Mouse (Mus musculus): Measurements from ENCODE around the gene Ccdc51. TPM values are rescaled to one million over a fixed set of nuclear protein-coding genes. Genes with fewer than 3 reads are reported as not detected.

Ccdc51 gene
- polyA plus RNA-seq, 1 experiment from 2014 or later: 14.1 TPM

DNA sequence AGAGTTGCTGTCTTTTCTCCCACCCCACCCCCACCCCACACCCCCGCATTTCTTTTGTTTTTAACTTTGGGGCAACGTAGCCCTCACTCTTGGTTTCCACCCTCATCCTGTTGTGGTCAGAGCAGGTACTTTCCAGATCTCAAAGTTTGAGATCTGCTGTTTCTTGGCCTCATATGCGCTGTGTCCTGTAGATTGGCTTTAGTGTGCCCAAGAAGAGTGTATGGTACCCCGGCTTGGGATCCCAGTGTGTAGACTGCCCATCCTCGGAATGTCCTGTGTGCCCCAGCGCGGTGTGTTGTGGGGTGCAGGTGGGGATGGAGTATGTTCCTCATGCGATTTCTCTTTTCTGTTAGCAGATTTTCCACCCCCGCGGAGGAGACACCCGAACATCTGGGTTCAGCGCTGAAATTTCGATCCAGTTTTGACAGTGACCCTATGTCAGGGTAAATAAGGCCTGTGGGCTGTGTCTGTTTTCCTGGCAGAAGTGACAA is 31.2 kb upstream of the Ccdc51 start:
- Histone ChIP-seq H3K9ac (no peak overlapping the region), H3K4me1 (peaks cover 23% of the 10 kb centered on the region), H3K36me3 (peaks cover 43% of the 10 kb centered on the region), H3K27me3 (no peaks in the 10 kb centered on the region), H3K27ac (no peak overlapping the region), H3K9me3 (no peaks in the 10 kb centered on the region), H3K4me2 (no peak overlapping the region), H3K4me3 (no peak overlapping the region)
- 88% methylated on average over 13 of the region's 13 CpGs for WGBS
- no peak for ATAC-seq (ENCODE audit: insufficient number of reproducible peaks, insufficient read depth, low FRiP score, low TSS enrichment, low read depth)

DNA sequence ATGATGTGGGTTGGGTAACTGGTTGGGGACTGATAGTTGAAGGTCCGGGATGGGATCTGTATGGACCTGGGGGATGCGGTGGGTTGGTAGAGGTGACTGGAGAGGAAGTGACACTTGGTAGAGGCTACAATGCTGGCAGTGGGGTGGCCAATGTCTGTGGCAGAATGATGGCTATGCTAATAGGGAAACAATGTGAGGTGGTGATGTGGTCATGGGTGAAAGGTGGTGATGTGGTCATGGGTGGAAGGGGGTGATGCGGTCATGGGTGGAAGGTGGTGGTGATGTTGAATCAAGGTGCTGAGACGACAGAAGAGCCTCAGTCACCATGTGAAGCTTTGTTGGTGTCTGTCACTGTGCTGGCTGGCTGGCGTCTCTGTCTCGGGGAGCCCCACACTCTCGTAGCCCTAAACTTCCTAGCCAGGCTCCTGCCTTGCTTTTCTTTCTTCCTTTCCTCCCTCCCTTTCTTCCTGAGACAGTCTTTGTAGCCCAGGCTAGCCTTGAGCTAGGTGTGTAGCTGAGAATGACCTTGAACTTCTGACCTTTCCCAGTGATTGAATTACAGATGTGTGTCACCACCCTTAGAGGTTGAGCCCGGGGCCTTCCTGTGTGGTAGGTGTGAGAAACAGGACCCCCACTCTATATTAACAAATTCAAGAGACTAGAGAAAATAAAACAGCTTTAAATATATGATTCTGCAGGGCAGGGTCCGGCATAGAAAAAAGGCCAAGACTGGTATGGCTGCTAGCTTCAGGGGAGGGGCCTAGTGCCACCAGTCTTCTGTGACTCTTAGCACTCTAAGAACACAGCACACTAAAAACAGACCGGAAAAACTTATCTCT is 30.4 kb upstream of the Ccdc51 start:
- H3K27me3 ChIP-seq: no peaks in the 10 kb centered on the region
- H3K9ac ChIP-seq: no peak overlapping the region
- peaks cover 23% of the 10 kb centered on the region for H3K4me1 ChIP-seq
- H3K4me2 ChIP-seq: no peak overlapping the region
- no peak; the same call in 1 of the 2 replicates for ATAC-seq (ENCODE audit: insufficient number of reproducible peaks, insufficient read depth, low FRiP score, low TSS enrichment, low read depth)
- WGBS: 88% methylated on average over 10 of the region's 10 CpGs
- peaks cover 46% of the 10 kb centered on the region for H3K36me3 ChIP-seq
- H3K4me3 ChIP-seq: no peak overlapping the region
- no peaks in the 10 kb centered on the region for H3K9me3 ChIP-seq
- no peak overlapping the region for H3K27ac ChIP-seq

DNA sequence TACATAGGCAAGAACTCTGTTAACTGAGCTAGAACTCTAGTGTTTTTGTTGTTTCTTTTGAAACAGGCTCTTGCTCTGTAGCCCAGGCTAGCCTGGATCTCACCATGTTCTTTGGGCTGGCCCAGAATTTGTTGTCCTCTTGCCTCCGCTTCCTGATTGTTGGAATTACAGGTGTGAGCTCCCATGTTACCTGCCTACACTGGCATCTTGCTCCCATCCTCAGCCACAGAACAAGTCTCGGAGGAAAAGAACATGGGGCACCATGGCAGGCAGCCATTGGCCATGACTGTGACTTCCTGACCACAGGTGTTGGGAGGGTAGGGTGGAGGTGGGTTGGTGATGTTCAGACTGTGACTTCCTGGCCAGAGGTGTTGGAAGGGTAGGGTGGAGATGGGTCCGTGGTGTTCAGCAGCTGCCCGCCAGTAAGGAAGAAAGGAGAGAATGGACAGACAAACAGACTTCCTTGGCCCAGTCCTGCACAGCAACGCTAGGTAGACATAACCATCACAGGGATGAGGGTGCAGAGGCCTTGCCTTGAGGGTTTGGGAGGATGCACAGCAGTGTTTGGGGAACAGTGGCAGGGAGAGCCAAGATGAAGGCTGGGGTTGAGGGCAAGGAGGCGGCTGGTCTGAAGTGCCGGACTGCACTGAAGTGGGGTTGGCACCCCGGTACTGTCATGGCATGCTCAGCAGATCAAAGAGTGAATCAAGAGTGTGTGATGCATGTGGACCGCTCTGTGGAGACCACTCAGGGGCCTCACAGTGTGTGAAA is 29.6 kb upstream of the Ccdc51 start:
- H3K4me1 ChIP-seq: peaks cover 23% of the 10 kb centered on the region
- ATAC-seq (ENCODE audit: insufficient number of reproducible peaks, insufficient read depth, low FRiP score, low TSS enrichment, low read depth): no peak
- 83% methylated on average over 9 of the region's 9 CpGs for whole genome bisulfite sequencing
- no peaks in the 10 kb centered on the region for H3K9me3 ChIP-seq
- H3K4me2 ChIP-seq: no peak overlapping the region
- H3K27ac ChIP-seq: peak overlapping the region; percentile 60; the same call in 1 of the 2 replicates
- H3K4me3 ChIP-seq: no peak overlapping the region
- H3K9ac ChIP-seq: no peak overlapping the region
- no peaks in the 10 kb centered on the region for H3K27me3 ChIP-seq
- peaks cover 54% of the 10 kb centered on the region for H3K36me3 ChIP-seq

GRCm38 (mm10) chr9:109053366-109053765 is 28.9 kb upstream of the Ccdc51 start:
- no peaks in the 10 kb centered on the region for H3K27me3 ChIP-seq
- H3K36me3 ChIP-seq: peaks cover 60% of the 10 kb centered on the region
- 75% methylated on average over 3 of the region's 3 CpGs for WGBS
- no peak overlapping the region for H3K4me3 ChIP-seq
- H3K4me1 ChIP-seq: peaks cover 26% of the 10 kb centered on the region
- no peaks in the 10 kb centered on the region for H3K9me3 ChIP-seq
- ATAC-seq (ENCODE audit: insufficient number of reproducible peaks, insufficient read depth, low FRiP score, low TSS enrichment, low read depth): no peak
- H3K4me2 ChIP-seq: no peak overlapping the region
- peak overlapping the region; percentile 60; the same call in 1 of the 2 replicates for H3K27ac ChIP-seq
- no peak overlapping the region for H3K9ac ChIP-seq

DNA sequence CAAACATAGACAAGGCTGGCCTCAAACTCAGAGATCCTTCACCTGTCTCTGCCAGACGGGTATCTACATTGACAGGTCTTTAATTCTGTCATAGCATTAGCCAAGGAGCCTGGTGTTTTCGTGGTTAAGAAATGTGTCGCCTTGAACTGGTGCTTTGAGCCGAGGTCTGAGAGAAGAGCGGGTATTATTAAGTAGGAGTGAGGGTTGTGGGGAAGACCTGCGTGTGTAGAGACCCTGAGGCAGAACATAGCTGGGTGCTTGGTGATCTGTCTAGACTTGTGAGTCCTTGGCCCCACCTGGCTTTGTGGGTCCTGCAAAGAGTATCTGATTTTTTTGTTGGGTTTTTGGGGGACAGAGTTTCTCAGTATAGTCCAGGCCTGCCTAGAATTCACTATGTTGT is 28.4 kb upstream of the Ccdc51 start:
- H3K9me3 ChIP-seq: no peaks in the 10 kb centered on the region
- WGBS: 61% methylated on average over 6 of the region's 6 CpGs
- H3K4me3 ChIP-seq: no peak overlapping the region
- peaks cover 60% of the 10 kb centered on the region for H3K36me3 ChIP-seq
- H3K27me3 ChIP-seq: no peaks in the 10 kb centered on the region
- no peak overlapping the region for H3K4me2 ChIP-seq
- peaks cover 31% of the 10 kb centered on the region for H3K4me1 ChIP-seq
- ATAC-seq (ENCODE audit: insufficient number of reproducible peaks, insufficient read depth, low FRiP score, low TSS enrichment, low read depth): no peak
- H3K9ac ChIP-seq: 0 out of 2 replicates have a peak overlapping the region, but pooled peaks have one; percentile 11
- peak overlapping the region; percentile 48; the same call in 1 of the 2 replicates for H3K27ac ChIP-seq

GRCm38 (mm10) chr9:109054712-109055111 is 27.6 kb upstream of the Ccdc51 start:
- H3K36me3 ChIP-seq: peaks cover 57% of the 10 kb centered on the region
- peak overlapping the region; percentile 83 for H3K27ac ChIP-seq
- peak; percentile 20; the same call in 1 of the 2 replicates for ATAC-seq (ENCODE audit: insufficient number of reproducible peaks, insufficient read depth, low FRiP score, low TSS enrichment, low read depth)
- H3K4me3 ChIP-seq: peak overlapping the region; percentile 33
- no peaks in the 10 kb centered on the region for H3K27me3 ChIP-seq
- peaks cover 38% of the 10 kb centered on the region for H3K4me1 ChIP-seq
- H3K4me2 ChIP-seq: peak overlapping the region; percentile 56
- no peaks in the 10 kb centered on the region for H3K9me3 ChIP-seq
- WGBS: 4% methylated on average over 7 of the region's 7 CpGs
- peak overlapping the region; percentile 58 for H3K9ac ChIP-seq

DNA sequence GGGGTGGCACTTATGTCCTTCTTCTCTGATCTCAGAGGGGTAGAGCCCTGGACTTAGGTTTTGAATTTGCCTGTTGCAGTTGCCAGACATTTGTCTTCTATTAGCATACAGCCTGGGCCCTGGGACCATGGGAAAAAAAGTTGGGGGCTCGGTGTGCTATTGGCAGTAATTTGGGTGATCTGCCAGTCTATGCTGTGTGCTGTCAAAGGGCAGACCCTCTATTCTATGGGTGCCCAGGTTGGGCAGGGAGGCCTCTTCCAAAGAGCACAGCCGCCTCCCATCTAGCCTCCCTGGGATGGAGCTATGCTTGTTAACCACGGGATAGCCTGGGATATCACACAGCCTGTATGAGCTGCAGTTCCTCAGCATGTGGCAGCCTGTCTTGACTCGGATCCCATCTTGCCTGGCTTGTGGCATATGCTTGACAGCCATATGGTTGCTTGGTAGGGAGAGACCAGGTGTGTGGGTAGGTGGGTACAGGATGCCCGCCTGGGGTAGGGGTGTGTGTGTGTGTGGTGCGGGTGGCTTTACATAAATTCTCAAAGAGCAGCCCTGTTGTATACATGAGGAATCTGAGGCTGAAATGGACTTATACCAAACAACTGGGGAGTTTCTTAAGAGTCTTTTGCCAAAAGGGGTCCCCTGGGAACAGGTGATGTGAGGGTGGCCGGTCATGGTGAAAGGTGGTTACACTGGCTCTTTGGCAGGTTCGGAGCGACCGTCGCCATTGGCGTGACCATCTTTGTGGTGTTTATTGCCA is 26.8 kb upstream of the Ccdc51 start:
- Histone ChIP-seq H3K4me1 (peaks cover 43% of the 10 kb centered on the region), H3K9me3 (no peaks in the 10 kb centered on the region), H3K27ac (peak overlapping the region; percentile 83), H3K27me3 (no peaks in the 10 kb centered on the region), H3K9ac (peak overlapping the region; percentile 58), H3K4me2 (peak overlapping the region; percentile 56), H3K4me3 (peak overlapping the region; percentile 33), H3K36me3 (peaks cover 62% of the 10 kb centered on the region)
- WGBS: 86% methylated on average over 12 of the region's 12 CpGs
- no peak for ATAC-seq (ENCODE audit: insufficient number of reproducible peaks, insufficient read depth, low FRiP score, low TSS enrichment, low read depth)

GRCm38 (mm10) chr9:109056081-109056690 is 26.1 kb upstream of the Ccdc51 start:
- no peaks in the 10 kb centered on the region for H3K27me3 ChIP-seq
- peaks cover 68% of the 10 kb centered on the region for H3K36me3 ChIP-seq
- no peak for ATAC-seq (ENCODE audit: insufficient number of reproducible peaks, insufficient read depth, low FRiP score, low TSS enrichment, low read depth)
- WGBS: 93% methylated on average over 17 of the region's 17 CpGs
- no peaks in the 10 kb centered on the region for H3K9me3 ChIP-seq
- no peak overlapping the region for H3K27ac ChIP-seq
- no peak overlapping the region for H3K9ac ChIP-seq
- H3K4me2 ChIP-seq: no peak overlapping the region
- peaks cover 43% of the 10 kb centered on the region for H3K4me1 ChIP-seq
- H3K4me3 ChIP-seq: no peak overlapping the region

- peaks cover 65% of the 10 kb centered on the region for H3K36me3 ChIP-seq
- no peak overlapping the region for H3K9ac ChIP-seq
- no peak overlapping the region for H3K27ac ChIP-seq
- ATAC-seq (ENCODE audit: insufficient number of reproducible peaks, insufficient read depth, low FRiP score, low TSS enrichment, low read depth): no peak
- peaks cover 43% of the 10 kb centered on the region for H3K4me1 ChIP-seq
- no peaks in the 10 kb centered on the region for H3K9me3 ChIP-seq
- H3K4me2 ChIP-seq: no peak overlapping the region
- no peaks in the 10 kb centered on the region for H3K27me3 ChIP-seq
- WGBS: 90% methylated on average over 4 of the region's 4 CpGs
- no peak overlapping the region for H3K4me3 ChIP-seq
Measured at GRCm38 (mm10) chr9:109056916-109057315, 25.4 kb upstream of the Ccdc51 start.

DNA sequence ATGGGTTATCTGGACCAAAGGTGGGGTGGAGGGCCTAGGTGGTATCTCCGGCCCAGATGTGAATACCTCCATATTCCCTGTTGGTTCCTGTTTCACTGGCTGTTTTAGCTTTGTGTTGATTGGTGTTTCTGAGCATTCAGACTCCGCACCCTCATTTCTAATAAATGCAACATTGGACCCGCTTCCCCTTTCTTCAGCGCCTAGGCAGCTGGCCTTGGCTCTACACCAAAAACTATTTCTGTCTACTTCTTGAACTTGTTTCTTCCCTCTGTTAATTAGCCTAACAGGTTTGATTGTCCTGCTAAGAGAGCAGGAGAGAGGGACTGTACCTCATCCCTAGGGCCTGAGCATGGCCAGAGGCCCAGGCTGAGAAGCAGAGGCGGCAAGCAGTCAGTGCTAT is 24.8 kb upstream of the Ccdc51 start:
- Histone ChIP-seq H3K4me3 (no peak overlapping the region), H3K4me2 (no peak overlapping the region; the same call in 1 of the 2 replicates), H3K4me1 (peaks cover 43% of the 10 kb centered on the region), H3K27me3 (no peaks in the 10 kb centered on the region), H3K9ac (no peak overlapping the region), H3K27ac (no peak overlapping the region), H3K9me3 (no peaks in the 10 kb centered on the region), H3K36me3 (peaks cover 64% of the 10 kb centered on the region)
- ATAC-seq (ENCODE audit: insufficient number of reproducible peaks, insufficient read depth, low FRiP score, low TSS enrichment, low read depth): no peak
- WGBS: 94% methylated on average over 5 of the region's 5 CpGs
